Mouse (Mus musculus) regulatory T cell (primary cell): ENCODE measurements at regions not wholly inside any gene's neighbourhood (a gene's known extent, or its start where the extent isn't known, plus 50 kb on each side); places are given as distances from the start of the nearest gene placed in this dataset.

Experiments used
- in situ Hi-C: fragments of 300-600 bp; cut with MboI, MseI; formaldehyde crosslinking; loops from one replicate; pipeline ENCODE4 v1.15.1; 2025; ENCODE audit warnings: high pct_unique_total_duplicates

DNA sequence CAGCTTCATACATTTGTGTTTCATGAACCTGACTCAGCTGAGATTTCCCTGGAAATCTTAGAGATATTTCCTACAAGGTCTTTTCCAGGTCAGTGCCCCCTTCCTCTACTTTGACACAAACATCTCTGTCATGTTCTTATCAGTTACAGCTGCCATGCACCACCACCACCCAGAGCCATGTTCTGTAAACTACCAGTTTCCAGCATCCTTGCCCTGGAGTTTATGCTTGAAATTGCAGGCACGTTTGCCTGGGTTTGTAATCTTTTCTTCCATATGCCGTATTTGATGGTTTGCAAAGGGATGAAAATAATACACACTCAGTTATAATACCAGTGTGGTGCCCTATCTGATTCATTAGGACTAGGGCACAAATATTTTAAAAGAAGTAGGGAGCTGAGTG is 176.6 kb upstream of the Hnrnpa3 start:
- in situ Hi-C loops: no loop called here

- in situ Hi-C loops: no loop called here
Measured at GRCm38 (mm10) chr2:75484951-75485350, 174.1 kb upstream of the Hnrnpa3 start.

GRCm38 (mm10) chr2:75491150-75491549 is 167.9 kb upstream of the Hnrnpa3 start:
- in situ Hi-C loops: no loop called here

- in situ Hi-C loops: no loop called here
Measured at GRCm38 (mm10) chr2:75491789-75492500, 167.1 kb upstream of the Hnrnpa3 start.

DNA sequence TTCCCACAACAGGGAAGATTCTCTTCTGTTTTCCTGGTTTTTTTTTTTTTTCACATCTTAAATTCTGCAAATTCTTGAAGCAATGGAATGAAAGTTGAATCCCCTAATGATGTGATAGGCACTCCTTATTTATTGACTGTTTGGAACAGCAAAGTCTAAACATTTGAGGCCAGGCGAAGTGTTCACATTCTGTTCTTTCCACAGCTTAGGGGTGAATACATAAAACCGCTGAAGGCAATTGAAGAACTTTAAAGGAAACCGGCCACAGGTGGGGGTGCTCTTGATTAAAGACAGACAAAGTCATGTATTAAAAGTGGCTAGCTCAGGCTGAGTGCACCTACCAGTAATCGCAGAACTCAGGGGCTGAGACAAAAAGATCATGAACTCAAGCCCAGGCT is 166.6 kb upstream of the Hnrnpa3 start:
- in situ Hi-C loops: no loop called here

DNA sequence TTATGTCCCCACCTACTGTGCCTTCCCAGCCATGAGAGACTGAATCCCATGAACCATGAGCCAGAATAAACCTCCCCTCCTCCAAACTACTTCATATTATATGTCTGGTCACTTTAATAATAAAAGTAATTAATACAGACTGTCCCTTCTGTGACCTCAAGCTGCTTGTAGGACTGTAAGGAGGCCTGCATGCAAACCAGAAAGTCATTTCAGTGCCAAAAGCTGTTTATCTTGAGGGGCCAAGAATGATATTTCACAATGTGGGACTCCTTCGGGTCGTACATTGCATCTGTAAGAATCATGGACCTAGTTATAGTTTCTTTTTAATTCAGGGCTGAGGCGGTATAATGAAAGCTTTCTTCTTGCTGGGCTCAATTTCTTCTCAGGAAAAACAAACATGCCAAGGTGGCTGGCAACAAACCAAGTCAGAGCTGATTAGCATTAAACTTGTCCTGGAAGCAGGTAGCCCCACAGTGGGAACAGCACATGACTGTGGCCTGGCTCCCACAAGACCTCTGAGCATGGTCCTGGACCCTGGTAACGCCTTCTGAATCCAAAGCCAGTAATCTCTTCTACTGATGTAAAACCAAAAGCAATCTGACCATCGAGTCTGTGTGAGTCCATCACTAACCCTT is 162.3 kb upstream of the Hnrnpa3 start:
- in situ Hi-C loops: no loop called here

DNA sequence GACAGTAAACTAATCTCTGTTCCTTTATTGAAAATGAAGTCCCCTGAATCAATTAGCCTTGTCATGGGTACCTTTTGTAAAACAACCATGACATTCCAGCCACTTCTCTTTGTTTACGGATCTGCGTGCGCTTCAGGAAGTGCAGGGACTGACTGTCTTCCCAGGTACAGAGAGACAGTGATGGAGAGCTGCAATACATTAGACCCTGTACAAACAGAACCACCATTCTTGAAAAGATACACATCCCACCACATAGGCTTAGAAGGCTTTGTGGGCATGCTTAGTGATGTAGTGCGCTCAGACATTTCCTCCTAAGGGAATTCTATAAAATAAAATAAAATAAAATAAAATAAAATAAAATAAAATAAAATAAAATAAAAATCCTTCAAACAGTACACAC is 148.8 kb upstream of the Hnrnpa3 start:
- in situ Hi-C loops: no loop called here

DNA sequence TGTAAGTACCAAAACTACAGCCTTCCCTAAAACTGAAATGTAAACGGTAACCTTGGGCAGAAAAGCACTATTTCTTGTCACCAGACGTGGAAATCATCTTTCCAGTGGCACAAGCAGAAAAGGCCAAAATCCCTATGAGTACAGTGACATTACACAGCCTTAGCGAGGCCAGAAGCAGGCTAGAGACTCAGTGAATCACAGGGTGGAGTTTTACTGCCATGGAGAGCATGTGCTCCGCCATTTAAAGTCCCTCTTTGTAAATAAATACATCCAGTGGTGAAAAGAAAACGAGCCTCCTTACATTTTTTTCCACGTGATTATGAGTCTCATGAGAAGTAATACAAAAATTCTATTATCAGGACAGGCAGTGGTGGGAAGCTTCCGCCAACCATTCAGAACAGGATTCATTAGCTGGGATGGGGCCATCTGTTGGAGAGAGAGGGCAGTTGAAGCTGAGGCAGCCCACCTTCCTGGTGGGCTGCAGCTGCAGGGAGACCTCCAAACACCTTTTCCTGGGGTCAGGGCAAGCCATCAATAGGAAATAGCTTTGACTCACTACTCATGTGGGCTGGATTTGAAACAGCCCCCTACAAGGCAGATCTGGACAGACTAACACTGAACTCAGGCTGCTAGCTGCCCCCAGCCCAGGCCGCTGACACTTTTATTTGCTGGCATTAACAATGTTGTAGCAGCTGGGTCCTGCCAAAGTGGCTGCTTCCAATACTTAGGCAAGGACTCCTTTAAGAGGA is 146.5 kb upstream of the Hnrnpa3 start:
- in situ Hi-C loops: no loop called here

- in situ Hi-C loops: no loop called here
Measured at GRCm38 (mm10) chr2:75514171-75514570, 144.9 kb upstream of the Hnrnpa3 start.

- in situ Hi-C loops: no loop called here
Measured at GRCm38 (mm10) chr2:75516223-75516622, 142.8 kb upstream of the Hnrnpa3 start.

DNA sequence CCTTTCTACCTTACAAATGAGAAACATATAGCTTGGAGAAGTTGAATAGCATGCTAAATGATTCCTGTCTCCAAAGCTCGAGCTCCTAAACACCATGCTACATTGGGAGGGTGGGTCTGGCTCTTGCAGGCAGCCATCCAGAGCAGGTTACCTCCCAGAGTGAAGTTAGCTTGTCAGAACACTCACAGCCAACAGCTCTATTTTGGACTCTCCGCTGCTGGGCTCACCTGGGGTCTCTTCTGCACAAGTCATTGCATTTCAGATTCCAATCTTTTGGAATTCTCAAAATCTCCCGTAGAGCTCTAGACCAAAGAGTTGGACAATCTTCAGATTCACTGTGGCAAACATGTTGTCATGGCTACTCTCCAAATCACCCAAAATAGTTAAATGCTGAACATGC is 142.0 kb upstream of the Hnrnpa3 start:
- in situ Hi-C loops: no loop called here

- in situ Hi-C loops: no loop called here
Measured at GRCm38 (mm10) chr2:75518607-75519006, 140.5 kb upstream of the Hnrnpa3 start.

DNA sequence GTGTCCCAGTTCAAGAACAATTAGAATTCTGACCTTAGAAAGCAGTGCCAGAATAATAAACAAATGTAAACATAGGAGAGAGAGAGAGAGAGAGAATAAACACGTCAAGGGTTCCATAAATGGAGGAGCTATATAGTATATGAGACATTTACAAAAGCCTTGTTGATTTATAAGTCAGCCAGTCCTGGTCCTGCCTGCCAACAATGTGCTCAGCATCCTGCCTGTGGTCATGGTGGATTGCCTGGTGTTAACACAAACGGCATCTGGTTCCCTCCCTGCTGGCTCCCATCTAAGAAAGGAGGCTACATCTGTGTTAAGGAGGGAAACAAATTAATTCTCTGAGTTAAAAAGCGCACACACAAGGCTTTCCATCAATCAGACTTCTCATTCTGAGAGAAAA is 133.5 kb upstream of the Hnrnpa3 start:
- in situ Hi-C loops: no loop called here

- in situ Hi-C loops: no loop called here
Measured at GRCm38 (mm10) chr2:75528706-75529105, 130.4 kb upstream of the Hnrnpa3 start.

- in situ Hi-C loops: no loop called here
Measured at GRCm38 (mm10) chr2:75538114-75538513, 120.9 kb upstream of the Hnrnpa3 start.

GRCm38 (mm10) chr2:75539726-75540125 is 119.3 kb upstream of the Hnrnpa3 start:
- in situ Hi-C loops: no loop called here

DNA sequence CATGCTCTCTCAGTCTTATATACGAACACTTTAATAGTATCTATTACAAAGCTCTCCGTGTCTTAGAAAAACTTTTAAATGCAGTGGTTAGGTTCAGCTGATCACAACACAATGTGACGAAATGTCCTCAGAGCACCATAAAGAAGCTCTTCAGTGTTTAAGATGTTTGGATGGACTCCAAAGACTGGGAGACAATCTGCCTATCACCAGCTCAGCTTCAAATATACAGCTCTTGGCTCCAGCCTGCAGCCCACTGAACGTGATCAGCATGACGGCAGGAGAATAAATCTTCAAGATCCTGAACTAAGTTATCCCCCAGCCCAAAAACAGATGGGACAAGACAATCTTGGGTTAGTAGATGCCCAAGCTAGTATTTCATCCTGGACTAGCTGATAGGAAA is 116.7 kb upstream of the Hnrnpa3 start:
- in situ Hi-C loops: no loop called here

- in situ Hi-C loops: no loop called here
Measured at GRCm38 (mm10) chr2:75542781-75543180, 116.3 kb upstream of the Hnrnpa3 start.

GRCm38 (mm10) chr2:75545971-75546370 is 113.1 kb upstream of the Hnrnpa3 start:
- in situ Hi-C loops: no loop called here

DNA sequence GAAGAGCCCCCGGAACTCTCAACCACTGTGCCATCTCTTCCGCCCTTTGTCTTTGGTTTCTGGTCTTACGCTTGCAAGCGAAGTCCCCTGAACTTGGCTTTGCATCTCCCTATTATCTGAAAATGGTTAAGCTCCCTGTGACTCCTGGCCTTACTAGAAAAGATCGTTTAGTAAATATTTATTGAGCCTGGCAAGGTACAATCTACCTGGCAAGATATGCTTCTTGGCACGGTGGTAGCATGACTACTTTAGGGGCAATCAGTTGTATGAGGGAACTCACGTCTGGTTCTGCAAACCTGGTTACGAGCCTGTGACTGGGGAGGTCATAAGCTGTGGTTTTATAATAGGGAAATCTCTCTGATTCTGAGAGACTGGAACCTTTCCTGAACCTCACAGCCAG is 103.4 kb upstream of the Hnrnpa3 start:
- in situ Hi-C loops: no loop called here

- in situ Hi-C loops: no loop called here
Measured at GRCm38 (mm10) chr2:75556744-75557143, 102.3 kb upstream of the Hnrnpa3 start.

DNA sequence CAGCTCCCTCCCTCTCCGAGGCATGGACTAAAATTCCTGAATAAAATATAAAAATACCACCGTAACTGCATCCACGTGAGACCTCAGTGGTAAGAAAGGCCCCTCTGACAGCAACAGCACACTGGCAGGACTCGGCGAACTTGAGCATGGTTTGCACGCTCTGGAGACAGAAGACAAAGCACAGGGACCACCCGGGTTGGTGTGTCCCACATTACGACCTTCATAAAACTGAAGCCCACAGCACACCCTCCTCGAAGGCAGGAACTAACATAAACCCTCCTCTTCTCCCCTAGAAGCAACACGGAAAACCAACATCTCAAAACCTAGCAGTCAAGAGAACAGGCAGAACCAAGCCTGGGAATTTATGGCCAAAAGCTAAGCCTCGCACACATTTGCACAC is 101.7 kb upstream of the Hnrnpa3 start:
- in situ Hi-C loops: no loop called here

- in situ Hi-C loops: no loop called here
Measured at GRCm38 (mm10) chr2:75559920-75560319, 99.1 kb upstream of the Hnrnpa3 start.
